ENCODE assay signal across 8 mouse cellular contexts in the genomic region with DNA sequence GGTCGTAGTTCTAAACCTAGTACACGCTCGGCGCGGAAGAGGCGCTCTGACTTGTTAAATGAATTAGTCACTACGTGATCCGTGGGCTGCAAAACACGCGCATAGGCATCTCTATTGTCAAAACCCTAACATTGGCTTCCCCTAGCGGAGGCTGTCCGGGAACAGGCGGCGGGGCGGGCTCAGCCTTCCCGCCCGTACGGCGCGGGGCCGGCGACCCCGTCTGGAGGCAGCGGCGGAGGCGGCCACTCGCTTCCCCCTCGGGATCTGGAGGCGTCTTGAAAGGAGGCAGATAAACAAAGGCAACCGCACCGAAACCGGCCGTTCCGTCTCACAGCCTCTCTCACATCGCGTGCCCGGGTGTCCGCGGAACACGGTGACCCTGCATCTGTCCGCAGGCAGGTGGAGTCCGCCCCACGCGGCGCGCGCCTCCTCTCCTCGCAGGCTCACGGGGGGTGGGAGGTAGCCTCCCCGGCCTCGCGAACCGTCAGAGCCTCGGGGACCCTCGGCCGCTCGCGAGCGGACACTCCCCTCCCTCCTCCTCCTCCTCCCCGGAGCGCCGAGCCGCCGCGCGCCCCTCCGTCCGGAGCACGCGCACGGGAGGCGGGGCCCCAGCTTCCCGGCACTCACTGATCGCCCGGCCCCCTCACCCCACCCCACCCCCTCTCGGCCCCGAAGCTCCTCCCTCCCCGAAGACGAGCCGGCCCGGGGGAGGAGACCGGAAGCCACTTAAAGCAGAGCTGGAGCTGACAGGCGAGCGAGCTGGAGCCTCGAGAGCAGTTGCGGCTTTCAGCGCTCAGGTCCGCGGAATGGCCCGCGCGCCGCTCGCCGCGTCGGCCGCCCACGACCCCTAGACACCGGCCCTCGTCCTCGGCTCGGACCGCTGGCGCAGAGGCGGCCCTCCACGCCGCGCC. TPM values are rescaled to one million over a fixed set of nuclear protein-coding genes. Genes with fewer than 3 reads are reported as not detected.
DNase-seq lines count a peak whose midpoint lies in the region; ATAC-seq and TF ChIP-seq lines count a peak whose summit lies in the region.

TSS of gene Tiparp (plus strand) at position 720 of the 911 bp plus-strand sequence.

- H3K9ac ChIP-seq in ES-Bruce4 (ENCODE audit: low read depth, poor library complexity, severe bottlenecking): peak within 1 kb of the TSS; percentile 97
- H3K9ac ChIP-seq in forebrain, embryonic 13.5 days: peak within 1 kb of the TSS; percentile 88
- H3K9ac ChIP-seq in liver, postnatal 0 days (replicated peaks): peak within 1 kb of the TSS; percentile 92
- peak within 1 kb of the TSS; percentile 81 for H3K9ac ChIP-seq in neural tube, embryonic 14.5 days (replicated peaks; ENCODE audit: low read depth, low read length)

- no peaks in the 10 kb centered on the region for H3K27me3 ChIP-seq in ES-Bruce4 (ENCODE audit: control insufficient read depth, insufficient read depth, low read length, poor library complexity, severe bottlenecking)
- no peaks in the 10 kb centered on the region for H3K27me3 ChIP-seq in forebrain, embryonic 13.5 days
- H3K27me3 ChIP-seq in liver, postnatal 0 days (ENCODE audit: insufficient read depth, low read length): no peaks in the 10 kb centered on the region
- no peaks in the 10 kb centered on the region for H3K27me3 ChIP-seq in neural tube, embryonic 14.5 days (ENCODE audit: control insufficient read depth, insufficient read depth, low read length)

- peak; percentile 93 for DNase-seq in heart, postnatal 10 days
- peak; percentile 58 for DNase-seq in large intestine, adult 2 months (ENCODE audit: low read depth, low spot score)
- peak; percentile 94 for DNase-seq in liver, postnatal 0 days
- DNase-seq in testis, postnatal 10 days (ENCODE audit: low spot score): peak; percentile 95

- TF ChIP-seq CTCF in ES-Bruce4 (IDR thresholded peaks at IDR 0.05; ENCODE audit: low read depth, low read length): no peak
- TF ChIP-seq CTCF in liver, postnatal 0 days (IDR thresholded peaks at IDR 0.05; ENCODE audit: low read depth): peak; percentile 47

- H3K4me1 ChIP-seq in ES-Bruce4 (ENCODE audit: control insufficient read depth, insufficient read depth, low read length): peaks cover 1% of the 10 kb centered on the region
- H3K4me1 ChIP-seq in forebrain, embryonic 13.5 days: peaks cover 7% of the 10 kb centered on the region
- no peaks in the 10 kb centered on the region for H3K4me1 ChIP-seq in liver, postnatal 0 days (ENCODE audit: insufficient read depth)
- H3K4me1 ChIP-seq in neural tube, embryonic 14.5 days (ENCODE audit: control insufficient read depth, insufficient read depth, low read length): peaks cover 3% of the 10 kb centered on the region; the same call in 1 of the 2 replicates

- intact Hi-C loops in heart, postnatal 10 days (cut with DNase I): loop anchor here (2.0 to 5.0 kb wide), 5 partner anchors 131 to 464 kb away; no protein-coding TSS in a partner anchor

- TF ChIP-seq EP300 in ES-Bruce4 (IDR thresholded peaks at IDR 0.05; ENCODE audit: insufficient read depth, low read depth, low read length): no peak
- TF ChIP-seq EP300 in liver, postnatal 0 days (IDR thresholded peaks at IDR 0.05; ENCODE audit: low read depth): no peak; the same call in 1 of the 2 replicates

- peaks cover 14% of the 10 kb centered on the region for H3K36me3 ChIP-seq in ES-Bruce4 (ENCODE audit: control insufficient read depth, insufficient read depth, low read length, poor library complexity, severe bottlenecking)
- H3K36me3 ChIP-seq in forebrain, embryonic 13.5 days (ENCODE audit: poor library complexity, severe bottlenecking): 0 out of 2 replicates have a peak, but pooled peaks cover 4% of the 10 kb centered on the region
- no peaks in the 10 kb centered on the region for H3K36me3 ChIP-seq in liver, postnatal 0 days (replicated peaks; ENCODE audit: insufficient read depth, low read length)
- H3K36me3 ChIP-seq in neural tube, embryonic 14.5 days (ENCODE audit: control insufficient read depth, insufficient read depth, low read length): no peaks in the 10 kb centered on the region

- H3K9me3 ChIP-seq in ES-Bruce4 (replicated peaks; ENCODE audit: control insufficient read depth, insufficient read depth, low read length, poor library complexity, severe bottlenecking): no peaks in the 10 kb centered on the region
- H3K9me3 ChIP-seq in forebrain, embryonic 13.5 days (replicated peaks): no peaks in the 10 kb centered on the region
- H3K9me3 ChIP-seq in liver, postnatal 0 days (ENCODE audit: low read length): no peaks in the 10 kb centered on the region
- no peaks in the 10 kb centered on the region for H3K9me3 ChIP-seq in neural tube, embryonic 14.5 days (ENCODE audit: control insufficient read depth, low read length)

- under 1% methylated on average over 99 of the region's 109 CpGs for WGBS in forebrain, embryonic 13.5 days
- under 1% methylated on average over 109 of the region's 109 CpGs for whole genome bisulfite sequencing in large intestine, adult 2 months
- 1% methylated on average over 92 of the region's 109 CpGs for WGBS in liver, postnatal 0 days (ENCODE audit: insufficient replicate concordance)
- WGBS in neural tube, embryonic 14.5 days: under 1% methylated on average over 69 of the region's 109 CpGs

- peak within 1 kb of the TSS; percentile 48 for H3K27ac ChIP-seq in ES-Bruce4 (ENCODE audit: insufficient read depth, low read length)
- H3K27ac ChIP-seq in forebrain, embryonic 13.5 days: peak within 1 kb of the TSS; percentile 98
- peak within 1 kb of the TSS; percentile 92 for H3K27ac ChIP-seq in liver, postnatal 0 days (ENCODE audit: low read depth)
- H3K27ac ChIP-seq in neural tube, embryonic 14.5 days (ENCODE audit: low read depth, low read length): peak within 1 kb of the TSS; percentile 99

- ATAC-seq in cerebellum, adult (ENCODE audit: insufficient number of reproducible peaks, low FRiP score, low TSS enrichment): peak; percentile 86
- peak; percentile 93 for ATAC-seq in forebrain, embryonic 13.5 days
- ATAC-seq in liver, postnatal 0 days: peak; percentile 93
- ATAC-seq in neural tube, embryonic 14.5 days (ENCODE audit: low read depth): peak; percentile 96

- peak within 1 kb of the TSS; percentile 74 for H3K4me2 ChIP-seq in forebrain, embryonic 13.5 days
- H3K4me2 ChIP-seq in liver, postnatal 0 days (ENCODE audit: low read depth, low read length): peak within 1 kb of the TSS; percentile 81
- peak within 1 kb of the TSS; percentile 63 for H3K4me2 ChIP-seq in neural tube, embryonic 14.5 days (ENCODE audit: low read depth, low read length)

- peak within 1 kb of the TSS; percentile 100 for H3K4me3 ChIP-seq in ES-Bruce4 (ENCODE audit: low read depth, low read length)
- peak within 1 kb of the TSS; percentile 79 for H3K4me3 ChIP-seq in forebrain, embryonic 13.5 days
- peak within 1 kb of the TSS; percentile 86 for H3K4me3 ChIP-seq in liver, postnatal 0 days (ENCODE audit: low read depth, low read length)
- H3K4me3 ChIP-seq in neural tube, embryonic 14.5 days (ENCODE audit: low read depth, low read length): peak within 1 kb of the TSS; percentile 91

- peak; percentile 93 for TF ChIP-seq POLR2A in ES-Bruce4 (IDR thresholded peaks at IDR 0.05; ENCODE audit: insufficient read depth, low read length)

RNA-seq across cellular contexts. Expression of gene Tiparp, which starts in this region (rescaled TPM):
- polyA plus RNA-seq in ES-Bruce4 (2011; ENCODE audit: insufficient read depth, insufficient read length, low read depth, missing spikeins): 38.5 and 40.5 TPM in 2 replicates
- polyA plus RNA-seq in forebrain, embryonic 13.5 days (2015; fragmentation: Nextera tagmentation; extraction: Ambion mirVana): 28.1 and 29.1 TPM in 2 replicates
- 10 to 100 TPM; 15.3 to 15.4 TPM for total RNA-seq in heart, postnatal 10 days (2021)
- polyA plus RNA-seq in large intestine, adult 2 months (2012; rRNA removed): 2.8 and 5.3 TPM in 2 replicates
- 7.4 and 7.5 TPM in 2 replicates for polyA plus RNA-seq in liver, postnatal 0 days (2015; fragmentation: Nextera tagmentation; extraction: Ambion mirVana)
- polyA plus RNA-seq in neural tube, embryonic 14.5 days (2014; fragmentation: Nextera tagmentation; extraction: Ambion mirVana): 30.7 and 36.2 TPM in 2 replicates

Comparison
In these comparisons a context has a peak if more than half of its experiments do, and no peak if none do; other contexts are left out.
1. Peak in every context shown above with its lines: DNase-seq, ATAC-seq, H3K4me3 ChIP-seq and H3K27ac ChIP-seq.
2. H3K27ac ChIP-seq: peak in every context shown above with its lines; median percentile 99 in neural tube, embryonic 14.5 days; 98 in forebrain, embryonic 13.5 days; 92 in liver, postnatal 0 days; 48 in ES-Bruce4.